Mouse (Mus musculus): ENCODE data around the gene Atp6ap2. TPM values are rescaled to one million over a fixed set of nuclear protein-coding genes. Genes with fewer than 3 reads are reported as not detected.
"Not testable (repeated sequence)": the region's sequence is repeated elsewhere in the genome, so short reads cannot be mapped to it uniquely, and the experiment has no call there.

Atp6ap2 gene
- polyA plus RNA-seq, 1 experiment: 24.2 TPM

- Histone ChIP-seq H3K79me2 (ENCODE audit: control insufficient read depth, insufficient read depth) (peaks cover 41% of the 10 kb centered on the region), H3K4me3 (ENCODE audit: insufficient read depth, poor library complexity, severe bottlenecking) (no peak overlapping the region), H3K36me3 (ENCODE audit: control insufficient read depth, insufficient read depth) (no peaks in the 10 kb centered on the region), H3K79me3 (ENCODE audit: low read depth) (peaks cover 15% of the 10 kb centered on the region), H3ac (ENCODE audit: control insufficient read depth, insufficient read length, low read depth) (no peak overlapping the region), H3K27me3 (ENCODE audit: control insufficient read depth, insufficient read depth, insufficient read length) (no peaks in the 10 kb centered on the region)
- no peak for TF ChIP-seq FOSL1 (IDR thresholded peaks at IDR 0.05; ENCODE audit: insufficient read depth, low read length, poor library complexity, severe bottlenecking)
- TF ChIP-seq MYOG (IDR thresholded peaks at IDR 0.05; ENCODE audit: control insufficient read depth, extremely low read depth, insufficient read length): no peak
- no peak for TF ChIP-seq MYOD1 (IDR thresholded peaks at IDR 0.05; ENCODE audit: control insufficient read depth, insufficient read length, low read depth)
- no peak for TF ChIP-seq CEBPB (IDR thresholded peaks at IDR 0.05; ENCODE audit: low read depth)
- no peak for TF ChIP-seq MAX (IDR thresholded peaks at IDR 0.05)
- no peak for TF ChIP-seq CTCF (IDR thresholded peaks at IDR 0.05; ENCODE audit: control insufficient read depth, insufficient read depth, insufficient read length)
- TF ChIP-seq USF1 (IDR thresholded peaks at IDR 0.05; ENCODE audit: low read depth): no peak
Measured at GRCm38 (mm10) chrX:12593824-12594223, 6.2 kb downstream of the Atp6ap2 start.

GRCm38 (mm10) chrX:12610541-12610940 lies 22.9 kb downstream of the Atp6ap2 start:
- H3K79me3 ChIP-seq (ENCODE audit: low read depth): not testable (repeated sequence)

GRCm38 (mm10) chrX:12611211-12611610 lies 23.6 kb downstream of the Atp6ap2 start:
- H3K79me3 ChIP-seq (ENCODE audit: low read depth): no peaks in the 10 kb centered on the region
- no peak overlapping the region for H3ac ChIP-seq (ENCODE audit: control insufficient read depth, insufficient read length, low read depth)
- H3K4me3 ChIP-seq (ENCODE audit: insufficient read depth, poor library complexity, severe bottlenecking): no peak overlapping the region
- H3K79me2 ChIP-seq (ENCODE audit: control insufficient read depth, insufficient read depth): no peaks in the 10 kb centered on the region
- H3K36me3 ChIP-seq (ENCODE audit: control insufficient read depth, insufficient read depth): peaks cover 3% of the 10 kb centered on the region
- H3K27me3 ChIP-seq (ENCODE audit: control insufficient read depth, insufficient read depth, insufficient read length): no peaks in the 10 kb centered on the region
- TF ChIP-seq MYOG (IDR thresholded peaks at IDR 0.05; ENCODE audit: control insufficient read depth, extremely low read depth, insufficient read length): no peak
- TF ChIP-seq MAX (IDR thresholded peaks at IDR 0.05): no peak
- TF ChIP-seq CTCF (IDR thresholded peaks at IDR 0.05; ENCODE audit: control insufficient read depth, insufficient read depth, insufficient read length): no peak
- TF ChIP-seq MYOD1 (IDR thresholded peaks at IDR 0.05; ENCODE audit: control insufficient read depth, insufficient read length, low read depth): no peak
- no peak for TF ChIP-seq USF1 (IDR thresholded peaks at IDR 0.05; ENCODE audit: low read depth)
- no peak for TF ChIP-seq FOSL1 (IDR thresholded peaks at IDR 0.05; ENCODE audit: insufficient read depth, low read length, poor library complexity, severe bottlenecking)
- no peak for TF ChIP-seq CEBPB (IDR thresholded peaks at IDR 0.05; ENCODE audit: low read depth)

More at GRCm38 (mm10) chrX:12610541-12610940, 22.9 kb downstream of the Atp6ap2 start:
- H3K27me3 ChIP-seq (ENCODE audit: control insufficient read depth, insufficient read depth, insufficient read length); H3K79me2 ChIP-seq (ENCODE audit: control insufficient read depth, insufficient read depth); H3K4me3 ChIP-seq (ENCODE audit: insufficient read depth, poor library complexity, severe bottlenecking); H3ac ChIP-seq (ENCODE audit: control insufficient read depth, insufficient read length, low read depth); H3K36me3 ChIP-seq (ENCODE audit: control insufficient read depth, insufficient read depth): not testable (repeated sequence)

- not testable (repeated sequence) for H3K36me3 ChIP-seq (ENCODE audit: control insufficient read depth, insufficient read depth); H3K79me3 ChIP-seq (ENCODE audit: low read depth); H3K27me3 ChIP-seq (ENCODE audit: control insufficient read depth, insufficient read depth, insufficient read length); H3ac ChIP-seq (ENCODE audit: control insufficient read depth, insufficient read length, low read depth); H3K79me2 ChIP-seq (ENCODE audit: control insufficient read depth, insufficient read depth); H3K4me3 ChIP-seq (ENCODE audit: insufficient read depth, poor library complexity, severe bottlenecking)
Measured at GRCm38 (mm10) chrX:12612360-12612759, 24.8 kb downstream of the Atp6ap2 start.

GRCm38 (mm10) chrX:12625131-12625530 lies 37.5 kb downstream of the Atp6ap2 start:
- Histone ChIP-seq H3K36me3 (ENCODE audit: control insufficient read depth, insufficient read depth) (no peaks in the 10 kb centered on the region), H3K4me3 (ENCODE audit: insufficient read depth, poor library complexity, severe bottlenecking) (no peak overlapping the region), H3K79me3 (ENCODE audit: low read depth) (no peaks in the 10 kb centered on the region), H3K79me2 (ENCODE audit: control insufficient read depth, insufficient read depth) (no peaks in the 10 kb centered on the region), H3K27me3 (ENCODE audit: control insufficient read depth, insufficient read depth, insufficient read length) (no peaks in the 10 kb centered on the region), H3ac (ENCODE audit: control insufficient read depth, insufficient read length, low read depth) (no peak overlapping the region)
- no peak for TF ChIP-seq MYOG (IDR thresholded peaks at IDR 0.05; ENCODE audit: control insufficient read depth, extremely low read depth, insufficient read length)
- TF ChIP-seq FOSL1 (IDR thresholded peaks at IDR 0.05; ENCODE audit: insufficient read depth, low read length, poor library complexity, severe bottlenecking): no peak
- TF ChIP-seq USF1 (IDR thresholded peaks at IDR 0.05; ENCODE audit: low read depth): no peak
- TF ChIP-seq CTCF (IDR thresholded peaks at IDR 0.05; ENCODE audit: control insufficient read depth, insufficient read depth, insufficient read length): no peak
- TF ChIP-seq MYOD1 (IDR thresholded peaks at IDR 0.05; ENCODE audit: control insufficient read depth, insufficient read length, low read depth): no peak
- no peak for TF ChIP-seq CEBPB (IDR thresholded peaks at IDR 0.05; ENCODE audit: low read depth)
- no peak for TF ChIP-seq MAX (IDR thresholded peaks at IDR 0.05)

- TF ChIP-seq CEBPB (IDR thresholded peaks at IDR 0.05; ENCODE audit: low read depth): no peak
- TF ChIP-seq USF1 (IDR thresholded peaks at IDR 0.05; ENCODE audit: low read depth): no peak
- no peak for TF ChIP-seq MYOD1 (IDR thresholded peaks at IDR 0.05; ENCODE audit: control insufficient read depth, insufficient read length, low read depth)
- no peak for TF ChIP-seq CTCF (IDR thresholded peaks at IDR 0.05; ENCODE audit: control insufficient read depth, insufficient read depth, insufficient read length)
- TF ChIP-seq FOSL1 (IDR thresholded peaks at IDR 0.05; ENCODE audit: insufficient read depth, low read length, poor library complexity, severe bottlenecking): no peak
- no peak for TF ChIP-seq MAX (IDR thresholded peaks at IDR 0.05)
- no peak for TF ChIP-seq MYOG (IDR thresholded peaks at IDR 0.05; ENCODE audit: control insufficient read depth, extremely low read depth, insufficient read length)
- Histone ChIP-seq H3K4me3 (ENCODE audit: insufficient read depth, poor library complexity, severe bottlenecking) (no peak overlapping the region), H3K27me3 (ENCODE audit: control insufficient read depth, insufficient read depth, insufficient read length) (no peaks in the 10 kb centered on the region), H3K36me3 (ENCODE audit: control insufficient read depth, insufficient read depth) (no peaks in the 10 kb centered on the region), H3ac (ENCODE audit: control insufficient read depth, insufficient read length, low read depth) (no peak overlapping the region), H3K79me2 (ENCODE audit: control insufficient read depth, insufficient read depth) (no peaks in the 10 kb centered on the region), H3K79me3 (ENCODE audit: low read depth) (no peaks in the 10 kb centered on the region)
Measured at GRCm38 (mm10) chrX:12644976-12645375, 57.4 kb downstream of the Atp6ap2 start.
